Mouse (Mus musculus) myocyte (in vitro differentiated cells): ENCODE measurements around the gene Phyhd1. TPM values are rescaled to one million over a fixed set of nuclear protein-coding genes. Genes with fewer than 3 reads are reported as not detected.

Experiments used
- H3K27me3 ChIP-seq: one replicate; pipeline ENCODE4 v1.6.1; 2011; ENCODE audit not compliant: control insufficient read depth, insufficient read depth, insufficient read length
- H3K36me3 ChIP-seq: one replicate; pipeline ENCODE4 v1.6.1; 2011; ENCODE audit not compliant: control insufficient read depth, insufficient read depth
- H3K4me2 ChIP-seq: one replicate; pipeline ENCODE4 v1.6.1; 2011; ENCODE audit warnings: low read depth, control low read depth
- H3K4me3 ChIP-seq: one replicate; pipeline ENCODE4 v1.5.1; 2011; ENCODE audit warnings: mild to moderate bottlenecking, control low read depth, moderate library complexity
- H3K79me2 ChIP-seq: one replicate; pipeline ENCODE4 v1.6.1; 2011; ENCODE audit not compliant: control insufficient read depth, insufficient read depth
- H3ac ChIP-seq: one replicate; pipeline ENCODE4 v1.6.1; 2011; ENCODE audit not compliant: control insufficient read depth, insufficient read length
- CEBPB ChIP-seq: IDR thresholded peaks from 2 replicates; pipeline ENCODE4 v1.6.1; 2011; ENCODE audit warnings: mild to moderate bottlenecking, moderate library complexity; ENCODE audit not compliant: poor library complexity, insufficient read depth, severe bottlenecking
- E2F4 ChIP-seq: IDR thresholded peaks from one replicate; pipeline ENCODE4 v1.6.1; 2011; ENCODE audit warnings: mild to moderate bottlenecking, control low read depth, moderate library complexity; ENCODE audit not compliant: insufficient read depth
- MAX ChIP-seq: IDR thresholded peaks from one replicate; pipeline ENCODE4 v1.6.1; 2011; ENCODE audit warnings: low read depth, mild to moderate bottlenecking, control low read depth
- MYOD1 ChIP-seq, 3 experiments: IDR thresholded peaks; one replicate each; pipeline ENCODE4 v1.6.1; 2011; ENCODE audit warnings: control low read depth in 2 of 3, low read depth in 2 of 3, mild to moderate bottlenecking in 2 of 3, moderate library complexity in 1 of 3; ENCODE audit not compliant: insufficient read length in 2 of 3, control insufficient read depth in 1 of 3
- MYOG ChIP-seq, 3 experiments: IDR thresholded peaks; one replicate each; pipeline ENCODE4 v1.6.1; 2011; ENCODE audit warnings: control low read depth in 2 of 3, low read depth in 2 of 3, mild to moderate bottlenecking in 2 of 3; ENCODE audit not compliant: insufficient read length in 2 of 3, control insufficient read depth in 1 of 3, insufficient read depth in 1 of 3
- POLR2A ChIP-seq: IDR thresholded peaks from one replicate; pipeline ENCODE4 v1.6.1; 2011; ENCODE audit warnings: low read depth, mild to moderate bottlenecking, control low read depth, moderate library complexity; ENCODE audit not compliant: insufficient read length
- POLR2AphosphoS2 ChIP-seq: IDR thresholded peaks from one replicate; pipeline ENCODE4 v1.6.1; 2011; ENCODE audit warnings: low read depth, control low read depth; ENCODE audit not compliant: insufficient read length
- REST ChIP-seq: IDR thresholded peaks from one replicate; pipeline ENCODE4 v1.6.1; 2011; ENCODE audit warnings: mild to moderate bottlenecking, control low read depth, moderate library complexity; ENCODE audit not compliant: insufficient read depth, insufficient read length
- SRF ChIP-seq: IDR thresholded peaks from one replicate; pipeline ENCODE4 v1.6.1; 2011; ENCODE audit warnings: low read depth; ENCODE audit not compliant: control insufficient read depth, insufficient read length
- TCF12 ChIP-seq: IDR thresholded peaks from one replicate; pipeline ENCODE4 v1.6.1; 2011; ENCODE audit warnings: mild to moderate bottlenecking, control low read depth; ENCODE audit not compliant: poor library complexity, insufficient read depth, severe bottlenecking
- TCF3 ChIP-seq: IDR thresholded peaks from one replicate; pipeline ENCODE4 v1.6.1; 2011; ENCODE audit warnings: low read depth, control low read depth; ENCODE audit not compliant: insufficient read length
- USF1 ChIP-seq: IDR thresholded peaks from one replicate; pipeline ENCODE4 v1.6.1; 2011; ENCODE audit warnings: low read depth, mild to moderate bottlenecking, control low read depth, moderate library complexity
- polyA plus RNA-seq: library from polyadenylated mRNA; unstranded; fragments of >200 nt; fragmentation: generic; extraction: Trizol; gene quantifications from one replicate; pipeline ENCODE4 v1.2.1, GENCODE M21; 2012; ENCODE audit warnings: missing spikeins

The Phyhd1 gene
- polyA plus RNA-seq, 1 experiment, result 14.7 TPM

GRCm38 (mm10) chr2:30316136-30316535, 50.1 kb downstream of the Phyhd1 start:
- Histone ChIP-seq H3K36me3 (peaks cover 67% of the 10 kb centered on the region), H3K27me3 (no peaks in the 10 kb centered on the region)
- TF ChIP-seq TCF12 (no peak), MYOD1 (IDR thresholded peaks at IDR 0.05; ENCODE audit: control insufficient read depth in 1 of 3, insufficient read length in 2 of 3, low read depth in 2 of 3) (no peak), USF1 (no peak), POLR2A (no peak), E2F4 (no peak), MAX (no peak), REST (no peak), MYOG (IDR thresholded peaks at IDR 0.05; ENCODE audit: control insufficient read depth in 1 of 3, insufficient read depth in 1 of 3, insufficient read length in 2 of 3, low read depth in 2 of 3) (no peak), SRF (no peak), POLR2AphosphoS2 (no peak), TCF3 (no peak)

GRCm38 (mm10) chr2:30316955-30317354, 51.0 kb downstream of the Phyhd1 start:
- H3K4me3 ChIP-seq, result no peak overlapping the region
- no peak for TF ChIP-seq POLR2A
- no peak for TF ChIP-seq MYOG (IDR thresholded peaks at IDR 0.05; ENCODE audit: control insufficient read depth in 1 of 3, insufficient read depth in 1 of 3, insufficient read length in 2 of 3, low read depth in 2 of 3)
- TF ChIP-seq MAX, result no peak
- no peak for TF ChIP-seq REST
- no peak for TF ChIP-seq CEBPB
- TF ChIP-seq TCF12, result no peak
- TF ChIP-seq POLR2AphosphoS2, result no peak
- TF ChIP-seq USF1, result no peak
- no peak for TF ChIP-seq TCF3
- no peak for TF ChIP-seq MYOD1 (IDR thresholded peaks at IDR 0.05; ENCODE audit: control insufficient read depth in 1 of 3, insufficient read length in 2 of 3, low read depth in 2 of 3)
- no peak for TF ChIP-seq SRF
- no peak for TF ChIP-seq E2F4
- no peak overlapping the region for H3ac ChIP-seq
- H3K79me2 ChIP-seq, result no peaks in the 10 kb centered on the region
- no peak overlapping the region for H3K4me2 ChIP-seq
- peaks cover 76% of the 10 kb centered on the region for H3K36me3 ChIP-seq
- H3K27me3 ChIP-seq, result no peaks in the 10 kb centered on the region

More at GRCm38 (mm10) chr2:30316136-30316535, 50.1 kb downstream of the Phyhd1 start:
- H3ac ChIP-seq, result no peak overlapping the region
- no peak overlapping the region for H3K4me3 ChIP-seq
- H3K4me2 ChIP-seq, result no peak overlapping the region
- H3K79me2 ChIP-seq, result no peaks in the 10 kb centered on the region

DNA sequence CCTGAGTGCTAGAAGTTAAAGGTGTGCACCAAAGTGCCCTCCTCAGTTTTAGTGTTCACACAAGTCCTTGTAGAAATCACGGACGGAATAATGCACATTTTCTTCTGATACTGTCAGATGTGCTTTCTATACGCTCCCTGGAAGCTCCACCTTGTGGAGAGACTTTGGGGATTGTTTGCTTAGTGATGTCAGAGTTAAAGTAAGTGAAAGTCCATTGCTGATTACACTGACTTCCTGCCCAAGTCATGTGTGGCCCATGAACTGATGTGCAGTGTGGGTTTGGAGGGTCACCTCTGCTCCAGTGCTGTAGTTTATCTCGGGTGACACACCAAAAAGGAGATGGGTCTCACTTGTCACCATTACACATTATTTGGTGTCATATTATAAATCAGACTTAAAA, 53.3 kb downstream of the Phyhd1 start:
- H3K4me3 ChIP-seq, result no peak overlapping the region
- no peak for TF ChIP-seq REST
- TF ChIP-seq SRF, result no peak
- no peak for TF ChIP-seq MAX
- TF ChIP-seq E2F4, result no peak
- no peak for TF ChIP-seq MYOG (IDR thresholded peaks at IDR 0.05; ENCODE audit: control insufficient read depth in 1 of 3, insufficient read depth in 1 of 3, insufficient read length in 2 of 3, low read depth in 2 of 3)
- TF ChIP-seq TCF12, result no peak
- TF ChIP-seq USF1, result no peak
- TF ChIP-seq CEBPB, result no peak
- peaks cover 69% of the 10 kb centered on the region for H3K36me3 ChIP-seq
- no peak overlapping the region for H3K4me2 ChIP-seq
- no peaks in the 10 kb centered on the region for H3K79me2 ChIP-seq
- H3ac ChIP-seq, result no peak overlapping the region
- no peaks in the 10 kb centered on the region for H3K27me3 ChIP-seq

- Histone ChIP-seq H3K4me3 (no peak overlapping the region), H3K27me3 (no peaks in the 10 kb centered on the region), H3K4me2 (no peak overlapping the region), H3K36me3 (peaks cover 53% of the 10 kb centered on the region), H3ac (no peak overlapping the region), H3K79me2 (no peaks in the 10 kb centered on the region)
- TF ChIP-seq TCF3, result no peak
- TF ChIP-seq REST, result no peak
- no peak for TF ChIP-seq POLR2A
- no peak for TF ChIP-seq CEBPB
- no peak for TF ChIP-seq USF1
Observed at GRCm38 (mm10) chr2:30323111-30323510, 57.1 kb downstream of the Phyhd1 start.

DNA sequence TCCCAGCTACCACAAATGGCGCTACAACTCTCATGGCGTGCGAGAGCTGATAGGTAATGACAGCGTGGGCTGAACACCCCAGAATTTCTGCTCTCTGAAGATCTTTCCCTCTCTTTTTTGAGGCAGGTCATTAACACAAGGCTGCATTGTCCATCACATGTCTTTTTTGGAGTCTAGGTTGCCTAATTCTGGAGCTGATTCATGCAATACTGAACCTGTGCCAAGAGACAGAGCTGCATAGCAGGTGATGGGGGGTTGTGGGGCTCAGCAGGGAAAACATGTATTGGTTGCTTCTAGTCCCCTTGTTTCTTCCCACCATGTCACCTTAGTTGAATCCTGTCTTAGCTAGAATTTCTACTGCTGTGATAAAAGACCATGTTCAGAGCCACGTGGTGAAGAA, 59.3 kb downstream of the Phyhd1 start:
- Histone ChIP-seq H3K4me3 (no peak overlapping the region), H3ac (no peak overlapping the region), H3K79me2 (no peaks in the 10 kb centered on the region), H3K36me3 (peaks cover 50% of the 10 kb centered on the region), H3K4me2 (no peak overlapping the region), H3K27me3 (no peaks in the 10 kb centered on the region)
- no peak for TF ChIP-seq MYOG (IDR thresholded peaks at IDR 0.05; ENCODE audit: control insufficient read depth in 1 of 3, insufficient read depth in 1 of 3, insufficient read length in 2 of 3, low read depth in 2 of 3)
- no peak for TF ChIP-seq CEBPB
- no peak for TF ChIP-seq SRF
- peak in 1 of 3 experiments; percentile 12 for TF ChIP-seq MYOD1 (IDR thresholded peaks at IDR 0.05; ENCODE audit: control insufficient read depth in 1 of 3, insufficient read length in 2 of 3, low read depth in 2 of 3)
- no peak for TF ChIP-seq MAX
- TF ChIP-seq POLR2AphosphoS2, result no peak
- TF ChIP-seq TCF3, result no peak
- TF ChIP-seq USF1, result no peak
